Mouse (Mus musculus) forebrain, postnatal 0 days (tissue): ENCODE measurements around the gene Pip5kl1. TPM values are rescaled to one million over a fixed set of nuclear protein-coding genes. Genes with fewer than 3 reads are reported as not detected.

Experiments used
- ATAC-seq: fragments of 200-750 bp; cut with Nextera tagmentation; 2 replicates; pipeline ENCODE4 v1.8.0; 2017; ENCODE audit warnings: mild to moderate bottlenecking, moderate library complexity
- DNase-seq: peaks from one replicate; pipeline ENCODE4 v3.0.0-alpha.2; 2015
- H3K27ac ChIP-seq: fragments of 300-500 bp; sonication (generic); 2 replicates; pipeline ENCODE4 v1.5.1; 2014; ENCODE audit warnings: low read depth, mild to moderate bottlenecking, antibody characterized with exemption, low read length, moderate library complexity, mixed read lengths
- H3K27me3 ChIP-seq: fragments of 300-500 bp; sonication (generic); 2 replicates; pipeline ENCODE4 v1.6.1; 2014; ENCODE audit warnings: mild to moderate bottlenecking, low read length, mixed read lengths; ENCODE audit not compliant: insufficient read depth
- H3K36me3 ChIP-seq: fragments of 300-500 bp; sonication (generic); 2 replicates; pipeline ENCODE4 v1.6.1; 2014; ENCODE audit warnings: mild to moderate bottlenecking, moderate library complexity; ENCODE audit not compliant: insufficient read depth
- H3K4me1 ChIP-seq: fragments of 300-500 bp; sonication (generic); 2 replicates; pipeline ENCODE4 v1.6.1; 2014; ENCODE audit warnings: antibody characterized with exemption; ENCODE audit not compliant: insufficient read depth
- H3K4me2 ChIP-seq: fragments of 300-500 bp; sonication (generic); 2 replicates; pipeline ENCODE4 v1.6.1; 2014; ENCODE audit warnings: low read depth, mild to moderate bottlenecking, moderate library complexity
- H3K4me3 ChIP-seq: fragments of 300-500 bp; sonication (generic); 2 replicates; pipeline ENCODE4 v1.5.1; 2014; ENCODE audit warnings: low read depth, low read length, mixed read lengths
- H3K9ac ChIP-seq: fragments of 300-500 bp; sonication (generic); 2 replicates; pipeline ENCODE4 v1.6.1; 2014; ENCODE audit warnings: mild to moderate bottlenecking
- H3K9me3 ChIP-seq: fragments of 300-500 bp; sonication (generic); 2 replicates; pipeline ENCODE4 v1.6.1; 2016; ENCODE audit warnings: low read length
- CTCF ChIP-seq: sonication (generic); IDR thresholded peaks from 2 replicates; pipeline ENCODE4 v1.5.1; 2016; ENCODE audit warnings: antibody characterized with exemption, control low read depth, low read depth
- WGBS: fragments of 180-500 bp; shearing (Covaris S2); extraction: QIAGEN DNeasy Blood & Tissue Kit; methylation state at CpG from one replicate; pipeline ENCODE4 v1.1.7; 2014; 5-methylcytosine and 5-hydroxymethylcytosine counted together
- polyA plus RNA-seq: library from polyadenylated mRNA; unstranded; fragments of >200 nt; fragmentation: Nextera tagmentation; extraction: Ambion mirVana; gene quantifications from 2 replicates; pipeline ENCODE4 v1.2.1, GENCODE M21; 2015
- total RNA-seq: library from RNA; depleted of rRNA; stranded (reverse); fragments of >200 nt; gene quantifications from 2 replicates; pipeline ENCODE4 v1.2.3, GENCODE M21; 2014

Gene Pip5kl1
- total and polyA plus RNA-seq, 2 experiments from 2014 or later: 8.2 to 11.8 TPM

DNA sequence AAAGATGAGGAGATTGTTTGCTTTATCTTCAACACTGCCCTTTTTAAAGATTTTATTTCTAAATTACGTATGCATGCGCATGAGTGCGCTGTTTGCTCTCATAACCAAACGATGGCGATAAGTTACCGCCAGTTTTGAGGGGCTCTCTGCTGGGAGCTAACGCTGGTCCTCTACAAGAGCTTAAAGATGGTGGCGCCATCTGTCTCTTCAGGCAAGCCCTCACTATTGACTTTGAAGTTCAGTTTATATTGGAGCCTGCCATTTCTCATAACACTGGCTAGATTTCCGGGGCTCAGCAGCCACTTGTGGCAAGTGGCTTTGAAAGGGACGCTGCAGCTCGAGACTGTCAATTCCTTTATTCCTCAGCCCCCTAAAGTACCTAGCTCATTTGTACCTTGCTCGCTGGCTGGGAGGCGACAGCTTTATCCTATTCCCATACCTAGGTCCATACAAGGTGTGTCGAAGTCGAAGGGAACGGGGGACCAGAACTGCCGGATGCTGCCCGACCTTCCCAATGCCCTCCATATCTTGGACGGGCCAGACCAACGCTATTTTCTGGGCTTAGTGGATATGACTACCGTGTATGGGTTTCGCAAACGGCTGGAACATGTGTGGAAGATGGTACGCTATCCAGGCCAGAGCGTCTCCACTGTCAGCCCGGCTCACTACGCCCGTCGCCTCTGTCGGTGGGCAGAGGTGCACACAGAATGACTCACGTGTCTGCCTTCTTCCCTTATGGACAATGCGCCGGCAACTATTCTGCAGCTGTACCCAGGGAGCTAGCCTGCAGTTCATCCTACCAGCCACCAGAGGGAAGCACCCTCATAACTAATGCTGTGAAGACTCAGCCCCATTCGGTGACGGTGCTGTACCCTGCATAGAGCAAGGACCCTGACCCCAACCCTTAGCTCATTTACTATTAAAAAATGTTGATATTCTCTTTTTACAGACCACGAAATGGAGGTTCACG, 8.5 kb downstream of the Pip5kl1 start:
- no peak overlapping the region; the same call in 1 of the 2 replicates for H3K27ac ChIP-seq
- peaks cover 7% of the 10 kb centered on the region for H3K4me1 ChIP-seq
- no peaks in the 10 kb centered on the region for H3K36me3 ChIP-seq
- peak; percentile 90 for DNase-seq
- TF ChIP-seq CTCF: peak; percentile 98
- WGBS: 12% methylated on average over 37 of the region's 37 CpGs
- peak overlapping the region; percentile 61 for H3K4me2 ChIP-seq
- ATAC-seq: peak; percentile 77
- H3K9ac ChIP-seq: peak overlapping the region; percentile 40; the same call in 1 of the 2 replicates
- H3K4me3 ChIP-seq: peak overlapping the region; percentile 33
- no peaks in the 10 kb centered on the region for H3K9me3 ChIP-seq
- H3K27me3 ChIP-seq: peaks cover 3% of the 10 kb centered on the region; the same call in 1 of the 2 replicates

- no peak for TF ChIP-seq CTCF
- ATAC-seq: no peak
- H3K4me1 ChIP-seq: peaks cover 12% of the 10 kb centered on the region
- no peaks in the 10 kb centered on the region for H3K9me3 ChIP-seq
- no peak overlapping the region for H3K4me2 ChIP-seq
- no peaks in the 10 kb centered on the region for H3K36me3 ChIP-seq
- H3K4me3 ChIP-seq: no peak overlapping the region
- H3K9ac ChIP-seq: no peak overlapping the region
- H3K27me3 ChIP-seq: no peaks in the 10 kb centered on the region
- WGBS: 87% methylated on average over 7 of the region's 7 CpGs
- H3K27ac ChIP-seq: no peak overlapping the region
- no peak for DNase-seq
These were observed 10.6 kb downstream of the Pip5kl1 start for GRCm38 (mm10) chr2:32585149-32585714.

GRCm38 (mm10) chr2:32586871-32587351, 12.3 kb downstream of the Pip5kl1 start, which contains the start of gene St6galnac4:
Gene St6galnac4, plus strand, starts transcription at chr2:32587095.
- peak within 1 kb of the TSS; percentile 62 for H3K4me3 ChIP-seq
- H3K27me3 ChIP-seq: no peaks in the 10 kb centered on the region
- DNase-seq (peak; percentile 93), ATAC-seq (peak; percentile 89)
- peak within 1 kb of the TSS; percentile 57; the same call in 1 of the 2 replicates for H3K27ac ChIP-seq
- TF ChIP-seq CTCF: peak; percentile 64
- under 1% methylated on average over 38 of the region's 38 CpGs for WGBS
- peaks cover 12% of the 10 kb centered on the region for H3K4me1 ChIP-seq
- no peaks in the 10 kb centered on the region for H3K36me3 ChIP-seq
- H3K9ac ChIP-seq: peak within 1 kb of the TSS; percentile 72
- H3K4me2 ChIP-seq: peak within 1 kb of the TSS; percentile 65
- no peaks in the 10 kb centered on the region for H3K9me3 ChIP-seq

DNA sequence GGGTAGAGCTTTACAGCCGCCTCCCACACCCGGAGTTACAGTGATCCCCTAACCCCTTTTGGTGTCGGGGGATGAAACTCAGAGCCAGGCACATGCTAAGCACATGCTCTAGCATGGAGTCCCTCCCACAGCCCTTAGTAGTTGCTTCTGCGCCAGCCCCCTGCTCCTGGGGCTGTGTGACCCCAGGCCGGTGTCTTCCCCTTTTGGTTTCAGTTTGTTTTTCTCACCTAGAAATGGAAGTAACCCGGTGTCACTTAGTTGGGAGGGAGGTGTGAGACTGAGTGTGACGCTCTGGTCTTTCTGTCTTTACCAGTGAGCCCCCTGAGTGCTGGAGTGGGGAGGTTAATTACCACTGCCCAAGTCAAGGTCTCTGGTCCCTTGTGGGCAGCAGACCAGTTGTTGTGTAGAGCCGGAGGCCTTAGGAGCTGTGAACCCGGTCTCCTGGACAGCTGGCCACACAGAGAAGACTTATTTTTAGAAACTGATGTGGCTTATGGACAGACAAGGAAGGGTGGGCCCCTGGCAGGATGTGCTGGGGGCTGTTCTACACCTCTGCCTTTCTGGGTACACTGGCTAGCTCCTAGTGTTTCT, 13.2 kb downstream of the Pip5kl1 start:
- no peaks in the 10 kb centered on the region for H3K9me3 ChIP-seq
- ATAC-seq (no peak), DNase-seq (no peak)
- peaks cover 10% of the 10 kb centered on the region for H3K4me1 ChIP-seq
- peak overlapping the region; percentile 65 for H3K4me2 ChIP-seq
- no peak for TF ChIP-seq CTCF
- 52% methylated on average over 9 of the region's 9 CpGs for WGBS
- no peaks in the 10 kb centered on the region for H3K36me3 ChIP-seq
- H3K27me3 ChIP-seq: no peaks in the 10 kb centered on the region
- no peak overlapping the region for H3K27ac ChIP-seq
- peak overlapping the region; percentile 72 for H3K9ac ChIP-seq
- H3K4me3 ChIP-seq: peak overlapping the region; percentile 62

GRCm38 (mm10) chr2:32589213-32589795, 14.7 kb downstream of the Pip5kl1 start:
- Histone ChIP-seq H3K4me3 (no peak overlapping the region), H3K4me2 (no peak overlapping the region), H3K9me3 (no peaks in the 10 kb centered on the region), H3K27me3 (no peaks in the 10 kb centered on the region), H3K36me3 (0 out of 2 replicates have a peak, but pooled peaks cover 6% of the 10 kb centered on the region), H3K9ac (peak overlapping the region; percentile 6; the same call in 1 of the 2 replicates), H3K4me1 (peaks cover 9% of the 10 kb centered on the region), H3K27ac (no peak overlapping the region)
- TF ChIP-seq CTCF: no peak
- DNase-seq: no peak
- no peak for ATAC-seq
- 61% methylated on average over 11 of the region's 11 CpGs for WGBS

- Histone ChIP-seq H3K4me1 (peaks cover 9% of the 10 kb centered on the region), H3K9me3 (no peaks in the 10 kb centered on the region), H3K36me3 (peaks cover 11% of the 10 kb centered on the region; the same call in 1 of the 2 replicates), H3K27ac (no peak overlapping the region), H3K9ac (no peak overlapping the region), H3K4me2 (no peak overlapping the region), H3K27me3 (no peaks in the 10 kb centered on the region), H3K4me3 (no peak overlapping the region)
- no peak for TF ChIP-seq CTCF
- ATAC-seq: no peak
- DNase-seq: no peak
- 79% methylated on average over 10 of the region's 10 CpGs for WGBS
These were observed 15.6 kb downstream of the Pip5kl1 start for GRCm38 (mm10) chr2:32590224-32590623.
